Mouse (Mus musculus): ENCODE measurements around the gene Fnbp1l. TPM values are rescaled to one million over a fixed set of nuclear protein-coding genes. Genes with fewer than 3 reads are reported as not detected.

Gene Fnbp1l
- 10 to 100 TPM; 17.2 to 23.0 TPM for total RNA-seq (2021)

GRCm38 (mm10) chr3:122618991-122619930 is at the start of gene Fnbp1l:
Gene Fnbp1l, minus strand, starts transcription at chr3:122619715.
- peak; percentile 79 to 83 for DNase-seq
- intact Hi-C loops (cut with DNase I): loop anchor here (5.0 kb wide), 1 partner anchor 67 kb away; no protein-coding TSS in a partner anchor

GRCm38 (mm10) chr3:122660795-122661194 is 41.3 kb upstream of the Fnbp1l start:
- DNase-seq: no peak
- intact Hi-C loops (cut with DNase I): no loop called here

- intact Hi-C loops (cut with DNase I): no loop called here
- no peak for DNase-seq
Observed at GRCm38 (mm10) chr3:122659261-122659917, 39.9 kb upstream of the Fnbp1l start.

GRCm38 (mm10) chr3:122647195-122647837 is 27.8 kb upstream of the Fnbp1l start:
- DNase-seq: peak in 1 of 2 experiments; percentile 13
- intact Hi-C loops (cut with DNase I): no loop called here

GRCm38 (mm10) chr3:122640286-122640685 is 20.8 kb upstream of the Fnbp1l start:
- no peak for DNase-seq
- intact Hi-C loops (cut with DNase I): loop anchor here (5.0 kb wide), 1 partner anchor 763 kb away; no protein-coding TSS in a partner anchor

- intact Hi-C loops (cut with DNase I): loop anchor here (2.0 to 5.0 kb wide), 4 partner anchors 52 to 752 kb away; no protein-coding TSS in a partner anchor
- DNase-seq: no peak
Observed at GRCm38 (mm10) chr3:122639197-122639475, 19.6 kb upstream of the Fnbp1l start.

GRCm38 (mm10) chr3:122638329-122639196 is 19.0 kb upstream of the Fnbp1l start:
- intact Hi-C loops (cut with DNase I): loop anchor here (1.0 to 5.0 kb wide), 6 partner anchors 51 to 751 kb away; no protein-coding TSS in a partner anchor
- peak; percentile 92 to 97 for DNase-seq

GRCm38 (mm10) chr3:122637280-122637679 is 17.8 kb upstream of the Fnbp1l start:
- intact Hi-C loops (cut with DNase I): loop anchor here (5.0 kb wide), 2 partner anchors 50 to 750 kb away; no protein-coding TSS in a partner anchor
- DNase-seq: no peak

GRCm38 (mm10) chr3:122635246-122635645 is 15.7 kb upstream of the Fnbp1l start:
- DNase-seq: peak; percentile 38 to 63
- intact Hi-C loops (cut with DNase I): loop anchor here (5.0 kb wide), 2 partner anchors 48 to 748 kb away; no protein-coding TSS in a partner anchor

GRCm38 (mm10) chr3:122629580-122629979 is 10.1 kb upstream of the Fnbp1l start:
- DNase-seq: peak; percentile 26 to 28
- intact Hi-C loops (cut with DNase I): no loop called here

- intact Hi-C loops (cut with DNase I): no loop called here
Observed at GRCm38 (mm10) chr3:122628956-122629355, 9.4 kb upstream of the Fnbp1l start.

GRCm38 (mm10) chr3:122628546-122628945 is 9.0 kb upstream of the Fnbp1l start:
- no peak for DNase-seq
- intact Hi-C loops (cut with DNase I): no loop called here

More at GRCm38 (mm10) chr3:122628956-122629355, 9.4 kb upstream of the Fnbp1l start:
- DNase-seq: no peak

GRCm38 (mm10) chr3:122627846-122628245 is 8.3 kb upstream of the Fnbp1l start:
- intact Hi-C loops (cut with DNase I): no loop called here
- no peak for DNase-seq

- intact Hi-C loops (cut with DNase I): no loop called here
- DNase-seq: peak in 1 of 2 experiments; percentile 23
Observed at GRCm38 (mm10) chr3:122624591-122624990, 5.1 kb upstream of the Fnbp1l start.

GRCm38 (mm10) chr3:122620285-122620931 is 893 bp upstream of the Fnbp1l start:
- intact Hi-C loops (cut with DNase I): no loop called here
- DNase-seq: peak; percentile 45 to 52

GRCm38 (mm10) chr3:122619931-122620284 is 393 bp upstream of the Fnbp1l start:
- intact Hi-C loops (cut with DNase I): loop anchor here (5.0 kb wide), 1 partner anchor 68 kb away; no protein-coding TSS in a partner anchor
- DNase-seq: no peak

GRCm38 (mm10) chr3:122618402-122618801 is 1.1 kb downstream of the Fnbp1l start:
- intact Hi-C loops (cut with DNase I): loop anchor here (5.0 kb wide), 1 partner anchor 66 kb away; no protein-coding TSS in a partner anchor

GRCm38 (mm10) chr3:122617613-122618340 is 1.7 kb downstream of the Fnbp1l start:
- no peak for DNase-seq
- intact Hi-C loops (cut with DNase I): loop anchor here (5.0 kb wide), 1 partner anchor 65 kb away; no protein-coding TSS in a partner anchor

More at GRCm38 (mm10) chr3:122618402-122618801, 1.1 kb downstream of the Fnbp1l start:
- peak; percentile 22 for DNase-seq

All from heart, postnatal 36 days (tissue).